Mouse (Mus musculus): ENCODE data around the gene Olfr1250. TPM values are rescaled to one million over a fixed set of nuclear protein-coding genes. Genes with fewer than 3 reads are reported as not detected.

The Olfr1250 gene
- not detected for polyA plus RNA-seq (2014; fragmentation: Illumina TruSeq; extraction: RNeasy Lipid Tissue Mini Kit (QIAGEN cat#74804); ENCODE audit: low read depth, low replicate concordance)

DNA sequence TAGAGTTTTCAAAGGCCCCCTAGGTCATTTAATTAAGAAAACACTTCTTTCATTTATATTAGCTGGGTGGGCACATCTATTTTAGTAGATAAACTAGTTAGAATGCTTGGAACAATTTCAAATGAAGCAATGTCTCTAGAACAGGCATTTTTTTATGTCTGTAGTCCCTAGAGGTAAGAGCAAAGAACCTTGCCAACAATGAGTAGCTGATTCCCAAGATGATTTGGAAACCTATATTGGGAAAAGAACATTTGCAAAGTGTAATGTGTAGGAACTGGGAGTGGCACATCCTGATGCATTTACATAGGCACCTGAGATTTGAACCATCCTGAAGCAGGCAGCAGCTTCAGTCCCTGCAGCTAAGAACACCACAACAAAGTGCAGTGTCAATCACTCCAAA, at the start of gene Olfr1250:
Gene Olfr1250, minus strand, starts transcription at position 101 of the 400 bp plus-strand sequence.

DNA sequence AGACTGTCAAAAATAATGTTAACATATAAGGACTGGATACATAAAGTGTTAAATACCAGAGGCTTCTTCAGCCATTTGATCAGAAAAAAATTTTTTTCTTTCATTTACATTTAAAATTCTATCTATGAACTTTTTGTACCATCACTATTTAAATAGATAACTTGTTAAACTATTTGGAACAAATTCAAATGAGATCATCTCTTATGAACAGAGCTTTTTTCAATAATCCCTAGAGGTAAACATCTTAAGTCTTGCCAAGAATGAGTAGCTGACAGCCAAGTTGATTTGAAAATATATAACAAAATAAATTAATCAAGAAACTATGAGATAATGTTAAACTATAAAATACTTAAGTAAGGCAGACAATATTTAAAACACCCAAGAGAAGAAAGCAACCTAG, 10.6 kb upstream of the Olfr1250 start, which contains the start of gene Olfr1251:
Gene Olfr1251, minus strand, starts transcription at position 101 of the 400 bp plus-strand sequence.

DNA sequence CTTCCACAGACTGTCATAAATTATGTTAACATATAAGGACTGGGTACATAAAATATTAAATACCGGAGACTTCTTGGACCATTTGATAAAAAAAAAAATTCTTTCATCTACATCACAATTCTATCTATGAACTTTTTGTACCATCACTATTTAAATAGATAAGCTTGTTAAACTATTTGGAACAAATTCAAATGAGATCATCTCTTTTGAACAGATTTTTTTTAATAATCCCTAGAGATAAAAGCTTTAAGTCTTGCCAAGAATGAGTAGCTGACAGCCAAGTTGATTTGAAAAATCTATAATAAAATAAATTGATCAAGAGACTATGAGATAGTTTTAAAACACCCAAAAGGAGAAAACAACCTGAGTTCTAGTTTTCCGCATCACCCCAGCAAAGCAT, 26.4 kb downstream of the Olfr1250 start, which contains the start of gene Olfr1249:
Gene Olfr1249, minus strand, starts transcription at position 101 of the 400 bp plus-strand sequence.

DNA sequence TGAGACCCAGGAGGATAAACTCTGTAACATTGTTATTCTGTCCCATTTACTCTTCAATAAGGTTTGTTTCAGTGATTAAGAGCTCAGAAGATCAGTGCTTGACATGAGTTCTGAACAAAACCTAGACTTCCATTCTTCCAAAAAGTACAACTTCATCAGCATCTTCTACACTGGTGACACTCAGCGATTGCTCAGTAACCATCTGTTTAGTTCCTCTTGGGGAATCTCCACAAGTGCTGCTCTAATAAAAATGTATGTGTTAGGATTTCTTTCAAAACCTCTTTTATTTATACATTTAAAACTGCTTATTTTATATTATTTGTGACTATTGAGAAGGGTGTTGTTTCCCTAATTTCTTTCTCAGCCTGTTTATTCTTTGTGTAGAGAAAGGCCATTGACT, 43.1 kb downstream of the Olfr1250 start, which contains the start of gene Olfr1248:
Gene Olfr1248, minus strand, starts transcription at position 101 of the 400 bp plus-strand sequence.

DNA sequence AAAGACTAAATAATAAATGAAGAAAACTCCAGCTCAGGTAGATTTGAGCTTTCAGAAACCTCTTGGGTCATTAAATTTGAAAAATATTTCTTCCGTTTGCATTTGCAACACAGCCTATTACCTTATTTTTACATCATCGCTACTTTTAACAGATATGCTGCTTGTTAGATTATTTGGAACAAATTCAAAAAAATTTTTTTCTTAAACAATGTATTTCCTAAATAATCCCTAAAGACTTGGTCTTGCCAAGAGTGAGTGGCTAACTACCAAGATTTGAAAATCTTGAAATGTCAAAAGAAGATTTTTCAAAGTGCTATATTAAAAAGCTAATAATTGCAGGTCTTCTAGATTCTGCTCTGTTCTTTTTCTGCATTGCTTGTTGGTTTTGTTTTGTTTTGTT, 47.2 kb downstream of the Olfr1250 start, which contains the start of gene Olfr1247:
Gene Olfr1247, minus strand, starts transcription at position 101 of the 400 bp plus-strand sequence.

Other genes starting within 250 kb of the Olfr1250 start
- gene Olfr1239, start 241.1 kb downstream of the Olfr1250 start, polyA plus RNA-seq (2014; fragmentation: Illumina TruSeq; extraction: RNeasy Lipid Tissue Mini Kit (QIAGEN cat#74804); ENCODE audit: low read depth, low replicate concordance), result not detected
- gene Olfr1240, start 218.5 kb downstream of the Olfr1250 start, polyA plus RNA-seq (2014; fragmentation: Illumina TruSeq; extraction: RNeasy Lipid Tissue Mini Kit (QIAGEN cat#74804); ENCODE audit: low read depth, low replicate concordance), result not detected
- not detected for gene Olfr1241, start 174.3 kb downstream of the Olfr1250 start, polyA plus RNA-seq (2014; fragmentation: Illumina TruSeq; extraction: RNeasy Lipid Tissue Mini Kit (QIAGEN cat#74804); ENCODE audit: low read depth, low replicate concordance)
- gene Olfr1242, start 163.1 kb downstream of the Olfr1250 start, polyA plus RNA-seq (2014; fragmentation: Illumina TruSeq; extraction: RNeasy Lipid Tissue Mini Kit (QIAGEN cat#74804); ENCODE audit: low read depth, low replicate concordance), result not detected
- gene Olfr1243, start 130.0 kb downstream of the Olfr1250 start, polyA plus RNA-seq (2014; fragmentation: Illumina TruSeq; extraction: RNeasy Lipid Tissue Mini Kit (QIAGEN cat#74804); ENCODE audit: low read depth, low replicate concordance), result not detected
- not detected for gene Olfr1245, start 83.0 kb downstream of the Olfr1250 start, polyA plus RNA-seq (2014; fragmentation: Illumina TruSeq; extraction: RNeasy Lipid Tissue Mini Kit (QIAGEN cat#74804); ENCODE audit: low read depth, low replicate concordance)
- not detected for gene Olfr1246, start 68.3 kb downstream of the Olfr1250 start, polyA plus RNA-seq (2014; fragmentation: Illumina TruSeq; extraction: RNeasy Lipid Tissue Mini Kit (QIAGEN cat#74804); ENCODE audit: low read depth, low replicate concordance)
- gene Olfr1247, start 47.3 kb downstream of the Olfr1250 start, polyA plus RNA-seq (2014; fragmentation: Illumina TruSeq; extraction: RNeasy Lipid Tissue Mini Kit (QIAGEN cat#74804); ENCODE audit: low read depth, low replicate concordance), result not detected
- gene Olfr1248, start 43.2 kb downstream of the Olfr1250 start, polyA plus RNA-seq (2014; fragmentation: Illumina TruSeq; extraction: RNeasy Lipid Tissue Mini Kit (QIAGEN cat#74804); ENCODE audit: low read depth, low replicate concordance), result not detected
- gene Olfr1249, start 26.5 kb downstream of the Olfr1250 start, polyA plus RNA-seq (2014; fragmentation: Illumina TruSeq; extraction: RNeasy Lipid Tissue Mini Kit (QIAGEN cat#74804); ENCODE audit: low read depth, low replicate concordance), result not detected
- not detected for gene Olfr1251, start 10.5 kb upstream of the Olfr1250 start, polyA plus RNA-seq (2014; fragmentation: Illumina TruSeq; extraction: RNeasy Lipid Tissue Mini Kit (QIAGEN cat#74804); ENCODE audit: low read depth, low replicate concordance)
- not detected for gene Olfr1252, start 63.5 kb upstream of the Olfr1250 start, polyA plus RNA-seq (2014; fragmentation: Illumina TruSeq; extraction: RNeasy Lipid Tissue Mini Kit (QIAGEN cat#74804); ENCODE audit: low read depth, low replicate concordance)
- not detected for gene Olfr1253, start 95.6 kb upstream of the Olfr1250 start, polyA plus RNA-seq (2014; fragmentation: Illumina TruSeq; extraction: RNeasy Lipid Tissue Mini Kit (QIAGEN cat#74804); ENCODE audit: low read depth, low replicate concordance)
- not detected for gene Olfr1254, start 132.2 kb upstream of the Olfr1250 start, polyA plus RNA-seq (2014; fragmentation: Illumina TruSeq; extraction: RNeasy Lipid Tissue Mini Kit (QIAGEN cat#74804); ENCODE audit: low read depth, low replicate concordance)
- gene Olfr1255, start 150.6 kb upstream of the Olfr1250 start, polyA plus RNA-seq (2014; fragmentation: Illumina TruSeq; extraction: RNeasy Lipid Tissue Mini Kit (QIAGEN cat#74804); ENCODE audit: low read depth, low replicate concordance), result not detected
- gene Olfr1256, start 180.1 kb upstream of the Olfr1250 start, polyA plus RNA-seq (2014; fragmentation: Illumina TruSeq; extraction: RNeasy Lipid Tissue Mini Kit (QIAGEN cat#74804); ENCODE audit: low read depth, low replicate concordance), result not detected
- not detected for gene Olfr48, start 186.7 kb upstream of the Olfr1250 start, polyA plus RNA-seq (2014; fragmentation: Illumina TruSeq; extraction: RNeasy Lipid Tissue Mini Kit (QIAGEN cat#74804); ENCODE audit: low read depth, low replicate concordance)
- gene Olfr1257, start 217.0 kb upstream of the Olfr1250 start, polyA plus RNA-seq (2014; fragmentation: Illumina TruSeq; extraction: RNeasy Lipid Tissue Mini Kit (QIAGEN cat#74804); ENCODE audit: low read depth, low replicate concordance), result not detected